Mouse (Mus musculus): ENCODE results near the gene Ccna2. TPM values are rescaled to one million over a fixed set of nuclear protein-coding genes. Genes with fewer than 3 reads are reported as not detected.
A peak's percentile ranks its signal among the peaks of the same experiment; 100 is the strongest.
"Not testable (repeated sequence)": the region's sequence is repeated elsewhere in the genome, so short reads cannot be mapped to it uniquely, and the experiment has no call there.

Gene Ccna2
- polyA plus RNA-seq (2012; rRNA removed), result 31.1 and 85.0 TPM in 2 replicates

DNA sequence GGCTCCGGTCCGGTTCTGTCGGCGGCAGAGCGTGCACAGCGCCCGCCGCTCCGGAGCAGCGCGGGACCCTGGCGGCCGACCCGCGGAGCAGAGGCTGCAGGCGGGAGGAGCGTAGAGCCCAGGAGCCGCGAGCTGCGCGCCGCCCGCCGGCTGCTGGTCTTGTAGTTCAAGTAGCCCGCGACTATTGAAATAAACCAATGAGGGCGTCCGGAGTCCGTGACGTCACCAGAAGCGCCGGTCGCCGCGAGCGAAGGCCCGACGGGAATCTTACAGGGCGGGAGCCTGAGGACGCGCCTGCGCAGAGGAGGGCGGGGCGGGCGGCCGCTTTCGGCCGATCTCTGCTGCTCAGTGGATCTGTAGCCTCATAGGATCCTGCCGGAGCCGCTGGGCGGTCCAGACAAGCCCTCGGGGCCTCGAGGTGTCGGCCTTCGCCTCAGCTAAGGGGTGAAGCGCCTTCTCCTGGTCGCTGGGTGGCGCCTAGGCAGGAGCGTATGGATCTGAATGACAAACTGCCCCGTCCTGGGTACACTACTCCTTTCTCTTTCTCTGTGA lies at the start of gene Ccna2:
TSS of gene Ccna2 (minus strand) at position 324 of the 552 bp plus-strand sequence.
- Histone ChIP-seq H3K27me3 (ENCODE audit: control insufficient read depth, insufficient read depth, low read length) (no peaks in the 10 kb centered on the region), H3K4me3 (ENCODE audit: extremely low read depth, insufficient read depth, insufficient read length) (peak within 1 kb of the TSS; percentile 67), H3K27ac (ENCODE audit: insufficient read depth, low read length) (peak within 1 kb of the TSS; percentile 72), H3K4me1 (ENCODE audit: control insufficient read depth, insufficient read depth, insufficient read length) (peaks cover 8% of the 10 kb centered on the region), H3K36me3 (ENCODE audit: control insufficient read depth, insufficient read depth, low read length) (no peaks in the 10 kb centered on the region)
- peak; percentile 93 to 96 for DNase-seq (ENCODE audit: low read depth in 1 of 2, low spot score in 2 of 2)
- under 1% methylated on average over 58 of the region's 60 CpGs for WGBS
- TF ChIP-seq CTCF (IDR thresholded peaks at IDR 0.05; ENCODE audit: extremely low read depth, insufficient read depth, insufficient read length, insufficient replicate concordance) (peak; percentile 57; the same call in 1 of the 2 replicates), POLR2A (IDR thresholded peaks at IDR 0.05; ENCODE audit: low read depth, low read length) (no peak)

DNA sequence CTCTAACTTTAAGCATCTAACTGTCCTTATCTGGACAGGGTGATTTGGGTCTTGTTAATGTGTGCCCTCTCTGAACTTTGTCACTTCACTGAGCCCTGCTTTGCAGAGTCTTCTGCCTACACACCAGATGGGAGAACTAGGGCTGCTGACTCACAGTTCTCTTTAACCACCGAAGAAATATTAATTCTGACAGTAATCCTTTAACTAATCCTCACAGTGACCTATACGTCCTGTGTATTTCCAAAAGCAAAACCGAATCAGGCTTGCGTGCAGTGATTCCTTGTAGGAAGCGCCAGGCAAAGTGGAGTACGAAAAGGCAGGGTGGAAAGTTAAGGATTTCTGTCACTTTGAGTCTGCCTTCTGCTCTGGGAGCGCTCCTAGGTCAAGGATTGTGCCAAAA lies 46.2 kb upstream of the Ccna2 start:
- no peaks in the 10 kb centered on the region for H3K36me3 ChIP-seq (ENCODE audit: control insufficient read depth, insufficient read depth, low read length)
- H3K27ac ChIP-seq (ENCODE audit: insufficient read depth, low read length), result no peak overlapping the region
- WGBS, result 82% methylated on average over 7 of the region's 7 CpGs
- DNase-seq (ENCODE audit: low read depth in 1 of 2, low spot score in 2 of 2), result no peak
- no peaks in the 10 kb centered on the region; the same call in 1 of the 2 replicates for H3K4me1 ChIP-seq (ENCODE audit: control insufficient read depth, insufficient read depth, insufficient read length)
- TF ChIP-seq CTCF (IDR thresholded peaks at IDR 0.05; ENCODE audit: extremely low read depth, insufficient read depth, insufficient read length, insufficient replicate concordance), result no peak
- no peak for TF ChIP-seq POLR2A (IDR thresholded peaks at IDR 0.05; ENCODE audit: low read depth, low read length)
- no peaks in the 10 kb centered on the region for H3K27me3 ChIP-seq (ENCODE audit: control insufficient read depth, insufficient read depth, low read length)
- H3K4me3 ChIP-seq (ENCODE audit: extremely low read depth, insufficient read depth, insufficient read length), result no peak overlapping the region

DNA sequence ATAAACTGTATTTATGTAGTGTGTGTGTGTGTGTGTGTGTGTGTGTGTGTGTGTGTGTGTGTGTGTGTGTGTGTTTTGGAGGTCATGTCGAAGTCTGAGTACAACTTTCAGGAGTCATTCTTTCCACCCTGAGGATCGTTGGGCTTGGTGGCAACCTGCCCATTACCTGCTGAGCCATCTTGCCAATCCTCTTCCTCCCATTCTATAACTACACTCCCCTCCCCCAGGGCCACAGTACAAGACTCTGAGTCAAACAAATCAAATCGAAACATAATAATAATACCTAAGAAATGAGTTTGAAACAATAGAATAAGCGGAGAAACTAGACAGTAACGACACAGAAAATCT lies 41.9 kb upstream of the Ccna2 start:
- Histone ChIP-seq H3K4me3 (ENCODE audit: extremely low read depth, insufficient read depth, insufficient read length) (no peak overlapping the region), H3K27ac (ENCODE audit: insufficient read depth, low read length) (no peak overlapping the region), H3K27me3 (ENCODE audit: control insufficient read depth, insufficient read depth, low read length) (no peaks in the 10 kb centered on the region), H3K4me1 (ENCODE audit: control insufficient read depth, insufficient read depth, insufficient read length) (no peaks in the 10 kb centered on the region; the same call in 1 of the 2 replicates), H3K36me3 (ENCODE audit: control insufficient read depth, insufficient read depth, low read length) (no peaks in the 10 kb centered on the region)
- TF ChIP-seq CTCF (IDR thresholded peaks at IDR 0.05; ENCODE audit: extremely low read depth, insufficient read depth, insufficient read length, insufficient replicate concordance), result no peak
- TF ChIP-seq POLR2A (IDR thresholded peaks at IDR 0.05; ENCODE audit: low read depth, low read length), result no peak
- DNase-seq (ENCODE audit: low read depth in 1 of 2, low spot score in 2 of 2), result no peak
- 58% methylated on average over 5 of the region's 5 CpGs for WGBS

DNA sequence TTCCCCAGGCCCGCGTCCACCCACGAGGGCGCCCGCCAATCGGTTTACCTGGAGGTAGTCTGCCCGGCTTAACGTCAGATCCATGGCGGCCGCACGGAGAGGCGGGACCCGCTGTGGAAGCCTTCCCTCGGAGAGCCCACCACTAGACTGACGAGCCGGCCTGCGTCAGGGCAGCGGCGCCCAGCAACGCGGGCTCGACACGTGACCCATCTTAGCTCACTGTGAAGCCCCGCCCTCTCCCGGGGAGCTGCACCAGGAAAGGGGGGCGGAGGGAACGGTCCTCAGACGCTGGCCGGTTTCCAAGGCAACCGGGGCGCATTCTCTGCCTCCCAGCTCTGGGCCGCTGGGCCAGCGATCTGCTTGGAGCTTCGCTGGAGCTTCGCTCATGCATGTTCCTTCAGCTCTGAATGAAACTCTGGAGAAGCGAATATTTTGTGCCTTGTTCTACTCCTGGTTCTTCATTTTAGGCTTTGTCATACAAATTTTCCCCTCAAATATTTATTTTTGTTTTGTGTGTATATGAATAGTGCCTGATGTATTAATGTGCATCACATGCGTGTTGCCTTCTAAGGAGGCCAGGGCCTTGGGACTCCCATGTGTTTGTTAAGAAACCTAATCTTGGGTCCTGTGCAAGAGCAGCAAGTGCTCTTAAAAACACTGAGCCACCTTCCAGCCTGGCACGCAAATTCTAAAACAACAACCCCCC lies 41.4 kb upstream of the Ccna2 start, which contains the start of gene Bbs7:
TSS of gene Bbs7 (minus strand) at position 276 of the 706 bp plus-strand sequence.
- no peaks in the 10 kb centered on the region; the same call in 1 of the 2 replicates for H3K4me1 ChIP-seq (ENCODE audit: control insufficient read depth, insufficient read depth, insufficient read length)
- peak; percentile 45 to 73 for DNase-seq (ENCODE audit: low read depth in 1 of 2, low spot score in 2 of 2)
- H3K27ac ChIP-seq (ENCODE audit: insufficient read depth, low read length), result no peak within 1 kb of the TSS
- H3K4me3 ChIP-seq (ENCODE audit: extremely low read depth, insufficient read depth, insufficient read length), result peak within 1 kb of the TSS; percentile 55
- no peaks in the 10 kb centered on the region for H3K36me3 ChIP-seq (ENCODE audit: control insufficient read depth, insufficient read depth, low read length)
- H3K27me3 ChIP-seq (ENCODE audit: control insufficient read depth, insufficient read depth, low read length), result no peaks in the 10 kb centered on the region
- TF ChIP-seq CTCF (IDR thresholded peaks at IDR 0.05; ENCODE audit: extremely low read depth, insufficient read depth, insufficient read length, insufficient replicate concordance), result no peak
- no peak for TF ChIP-seq POLR2A (IDR thresholded peaks at IDR 0.05; ENCODE audit: low read depth, low read length)
- 4% methylated on average over 37 of the region's 38 CpGs for WGBS

DNA sequence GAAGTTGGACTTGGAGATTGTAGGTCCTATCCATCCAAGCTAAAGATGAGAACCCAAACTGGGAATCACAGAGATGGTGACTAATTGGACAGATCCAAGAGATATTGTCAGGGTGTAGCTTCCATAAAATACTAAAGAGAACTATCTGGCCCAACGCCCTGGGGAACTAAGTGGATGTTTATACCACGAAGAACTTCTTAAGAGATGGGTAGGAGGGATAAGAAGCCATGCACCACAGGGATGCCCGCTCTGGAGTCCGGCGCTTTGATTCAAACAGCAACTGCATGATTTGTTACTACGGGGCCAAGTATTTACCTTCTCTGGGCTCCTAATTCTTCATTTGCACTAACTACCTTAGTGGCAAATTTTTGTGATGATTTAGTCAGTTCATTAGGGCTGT lies 40.7 kb upstream of the Ccna2 start:
- TF ChIP-seq POLR2A (IDR thresholded peaks at IDR 0.05; ENCODE audit: low read depth, low read length), result no peak
- no peak for TF ChIP-seq CTCF (IDR thresholded peaks at IDR 0.05; ENCODE audit: extremely low read depth, insufficient read depth, insufficient read length, insufficient replicate concordance)
- no peak for DNase-seq (ENCODE audit: low read depth in 1 of 2, low spot score in 2 of 2)
- Histone ChIP-seq H3K27ac (ENCODE audit: insufficient read depth, low read length) (no peak overlapping the region), H3K36me3 (ENCODE audit: control insufficient read depth, insufficient read depth, low read length) (no peaks in the 10 kb centered on the region), H3K4me1 (ENCODE audit: control insufficient read depth, insufficient read depth, insufficient read length) (no peaks in the 10 kb centered on the region; the same call in 1 of the 2 replicates), H3K27me3 (ENCODE audit: control insufficient read depth, insufficient read depth, low read length) (no peaks in the 10 kb centered on the region), H3K4me3 (ENCODE audit: extremely low read depth, insufficient read depth, insufficient read length) (peak overlapping the region; percentile 55; the same call in 1 of the 2 replicates)
- 42% methylated on average over 6 of the region's 6 CpGs for WGBS

GRCm38 (mm10) chr3:36605894-36606783 lies 34.2 kb upstream of the Ccna2 start:
- Histone ChIP-seq H3K27me3 (ENCODE audit: control insufficient read depth, insufficient read depth, low read length) (no peaks in the 10 kb centered on the region), H3K4me1 (ENCODE audit: control insufficient read depth, insufficient read depth, insufficient read length) (no peaks in the 10 kb centered on the region), H3K27ac (ENCODE audit: insufficient read depth, low read length) (no peak overlapping the region), H3K36me3 (ENCODE audit: control insufficient read depth, insufficient read depth, low read length) (no peaks in the 10 kb centered on the region), H3K4me3 (ENCODE audit: extremely low read depth, insufficient read depth, insufficient read length) (no peak overlapping the region)
- DNase-seq (ENCODE audit: low read depth in 1 of 2, low spot score in 2 of 2), result no peak
- WGBS, result 83% methylated on average over 7 of the region's 7 CpGs
- no peak for TF ChIP-seq POLR2A (IDR thresholded peaks at IDR 0.05; ENCODE audit: low read depth, low read length)
- TF ChIP-seq CTCF (IDR thresholded peaks at IDR 0.05; ENCODE audit: extremely low read depth, insufficient read depth, insufficient read length, insufficient replicate concordance), result no peak

- H3K36me3 ChIP-seq (ENCODE audit: control insufficient read depth, insufficient read depth, low read length); H3K4me3 ChIP-seq (ENCODE audit: extremely low read depth, insufficient read depth, insufficient read length); DNase-seq (ENCODE audit: low read depth in 1 of 2, low spot score in 2 of 2); H3K27ac ChIP-seq (ENCODE audit: insufficient read depth, low read length); H3K4me1 ChIP-seq (ENCODE audit: control insufficient read depth, insufficient read depth, insufficient read length); H3K27me3 ChIP-seq (ENCODE audit: control insufficient read depth, insufficient read depth, low read length): not testable (repeated sequence)
- WGBS, result 82% methylated on average over 9 of the region's 9 CpGs
Observed at GRCm38 (mm10) chr3:36599773-36600172, 27.8 kb upstream of the Ccna2 start.

Data from spleen, adult 2 months (tissue).